Mouse (Mus musculus) thymus, adult 2 months (tissue): ENCODE data around the gene Bicral. TPM values are rescaled to one million over a fixed set of nuclear protein-coding genes. Genes with fewer than 3 reads are reported as not detected.
"Not testable (repeated sequence)": the region's sequence is repeated elsewhere in the genome, so short reads cannot be mapped to it uniquely, and the experiment has no call there.

ENCODE experiments used
- DNase-seq: peaks from one replicate; pipeline ENCODE4 v3.0.0; 2021
- H3K27ac ChIP-seq: fragments of 200-500 bp; 2 replicates; pipeline ENCODE4 v1.5.1; 2012; ENCODE audit warnings: low read length, control low read depth; ENCODE audit not compliant: control insufficient read depth, insufficient read depth
- H3K27me3 ChIP-seq: fragments of 200-500 bp; 2 replicates; pipeline ENCODE4 v1.6.1; 2012; ENCODE audit warnings: mild to moderate bottlenecking, low read length, moderate library complexity, mixed read lengths; ENCODE audit not compliant: control insufficient read depth, insufficient read depth
- H3K36me3 ChIP-seq: fragments of 200-500 bp; 2 replicates; pipeline ENCODE4 v1.6.1; 2012; ENCODE audit warnings: mild to moderate bottlenecking, low read length, moderate library complexity; ENCODE audit not compliant: control insufficient read depth, insufficient read depth
- H3K4me1 ChIP-seq: fragments of 200-500 bp; replicated peaks from 2 replicates; pipeline ENCODE4 v1.6.1; 2012; ENCODE audit warnings: low read length; ENCODE audit not compliant: control insufficient read depth, insufficient read depth
- H3K4me3 ChIP-seq: fragments of 200-500 bp; 2 replicates; pipeline ENCODE4 v1.5.1; 2012; ENCODE audit warnings: mild to moderate bottlenecking, low read length, control low read depth, moderate library complexity; ENCODE audit not compliant: control insufficient read depth, insufficient read depth
- CTCF ChIP-seq: fragments of 200-500 bp; IDR thresholded peaks from 2 replicates; pipeline ENCODE4 v1.5.1; 2012; ENCODE audit warnings: mild to moderate bottlenecking, control low read depth, low read length, moderate library complexity, borderline replicate concordance; ENCODE audit not compliant: control insufficient read depth, poor library complexity, insufficient read depth; ENCODE audit errors: extremely low read depth
- POLR2A ChIP-seq: fragments of 200-500 bp; IDR thresholded peaks from 2 replicates; pipeline ENCODE4 v1.6.1; 2012; ENCODE audit warnings: mild to moderate bottlenecking, low read length, control low read depth, moderate library complexity; ENCODE audit not compliant: control insufficient read depth, poor library complexity, insufficient read depth; ENCODE audit errors: extremely low read depth
- whole genome bisulfite sequencing: fragments of 180-500 bp; shearing (Covaris S2); methylation state at CpG from one replicate; pipeline ENCODE4 v1.1.7; 2018; 5-methylcytosine and 5-hydroxymethylcytosine counted together
- polyA plus RNA-seq: library from polyadenylated mRNA; depleted of rRNA; stranded (reverse); fragments of >200 nt; gene quantifications from 2 replicates; pipeline ENCODE4 v1.2.3, GENCODE M21; 2012

Gene Bicral
- polyA plus RNA-seq, 1 experiment, result 19.3 TPM

- 9% methylated on average over 6 of the region's 6 CpGs for WGBS
- peaks cover 26% of the 10 kb centered on the region for H3K4me1 ChIP-seq
- no peak overlapping the region for H3K4me3 ChIP-seq
- H3K27me3 ChIP-seq, result no peaks in the 10 kb centered on the region
- DNase-seq, result peak; percentile 19
- TF ChIP-seq CTCF (no peak), POLR2A (no peak)
- no peak overlapping the region; the same call in 1 of the 2 replicates for H3K27ac ChIP-seq
- no peaks in the 10 kb centered on the region for H3K36me3 ChIP-seq
Observed at GRCm38 (mm10) chr17:46852725-46853124, 5.6 kb downstream of the Bicral start.

DNA sequence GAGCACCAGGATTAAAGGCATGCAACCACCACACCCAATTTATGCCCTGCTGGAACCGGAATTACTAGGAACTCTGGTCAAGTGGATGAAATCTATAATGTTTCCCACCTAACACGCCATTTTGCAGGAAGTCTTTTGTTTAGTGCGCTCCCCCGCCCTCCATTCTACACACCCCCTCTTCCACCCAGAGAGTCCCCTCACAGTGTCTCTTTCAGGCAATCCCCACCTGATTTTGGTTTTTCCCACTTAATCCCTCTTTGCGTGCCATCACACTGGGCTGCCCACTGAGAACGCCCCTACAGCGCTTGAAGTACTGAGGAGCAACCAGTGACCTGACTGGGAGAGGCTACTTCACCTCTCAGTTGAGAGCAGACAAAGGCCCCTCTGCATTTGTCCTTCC lies 11.1 kb downstream of the Bicral start:
- H3K4me3 ChIP-seq, result no peak overlapping the region
- no peak overlapping the region for H3K27ac ChIP-seq
- H3K36me3 ChIP-seq, result no peaks in the 10 kb centered on the region
- TF ChIP-seq CTCF, result no peak
- TF ChIP-seq POLR2A, result no peak
- peaks cover 11% of the 10 kb centered on the region for H3K4me1 ChIP-seq
- DNase-seq, result no peak
- WGBS, result 97% methylated on average over 7 of the region's 7 CpGs
- H3K27me3 ChIP-seq, result no peaks in the 10 kb centered on the region

DNA sequence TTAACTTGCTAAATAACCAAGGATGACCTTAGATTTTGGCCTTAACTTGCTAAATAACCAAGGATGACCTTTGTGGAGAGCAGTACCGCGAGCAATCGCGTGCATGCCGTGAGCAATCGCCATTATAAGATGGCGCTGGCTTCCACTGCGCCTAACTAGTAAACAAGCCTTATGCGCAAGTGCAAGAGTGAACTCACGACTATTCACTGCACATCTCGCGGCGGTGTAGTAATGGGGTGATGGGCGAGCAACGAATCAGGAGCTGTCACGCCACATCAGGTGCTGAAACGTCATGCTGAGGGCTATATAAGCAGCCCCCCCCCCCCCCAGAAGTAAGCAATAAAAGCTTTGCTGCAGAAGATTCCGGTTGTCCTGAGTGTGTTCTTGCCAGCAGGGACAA lies 11.7 kb downstream of the Bicral start:
- not testable (repeated sequence) for H3K4me1 ChIP-seq, H3K27ac ChIP-seq, H3K27me3 ChIP-seq, H3K36me3 ChIP-seq, H3K4me3 ChIP-seq, DNase-seq
- 97% methylated on average over 18 of the region's 18 CpGs for WGBS

- Histone ChIP-seq H3K4me3 (no peak overlapping the region), H3K4me1 (peaks cover 9% of the 10 kb centered on the region), H3K27ac (no peak overlapping the region), H3K27me3 (no peaks in the 10 kb centered on the region), H3K36me3 (no peaks in the 10 kb centered on the region)
- no peak for TF ChIP-seq POLR2A
- no peak for TF ChIP-seq CTCF
- no peak for DNase-seq
- whole genome bisulfite sequencing, result 92% methylated on average over 12 of the region's 12 CpGs
Observed at GRCm38 (mm10) chr17:46845262-46845661, 13.0 kb downstream of the Bicral start.

DNA sequence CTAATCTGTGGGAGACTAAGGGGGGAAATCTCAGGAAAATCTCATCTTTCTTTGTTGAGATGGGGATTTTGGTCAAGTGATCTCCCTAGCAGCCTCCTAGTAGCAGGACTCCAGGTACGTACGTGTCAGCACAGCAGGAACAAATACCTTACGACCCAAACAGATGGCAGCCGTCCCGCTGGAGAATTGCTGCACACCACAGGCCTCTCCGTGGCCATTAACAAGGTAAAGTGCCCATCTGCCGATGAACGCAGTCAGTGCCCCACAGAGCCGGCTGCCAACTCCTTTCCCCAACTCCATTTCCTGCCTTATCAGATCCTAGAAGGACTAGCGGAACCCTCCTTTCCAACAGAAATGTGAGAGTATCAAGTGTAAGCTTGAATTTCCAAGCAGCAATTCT lies 13.5 kb downstream of the Bicral start:
- Histone ChIP-seq H3K36me3 (no peaks in the 10 kb centered on the region), H3K27me3 (no peaks in the 10 kb centered on the region), H3K27ac (no peak overlapping the region), H3K4me1 (peaks cover 9% of the 10 kb centered on the region), H3K4me3 (no peak overlapping the region)
- DNase-seq, result no peak
- 99% methylated on average over 10 of the region's 10 CpGs for WGBS
- no peak for TF ChIP-seq POLR2A
- TF ChIP-seq CTCF, result no peak

GRCm38 (mm10) chr17:46843716-46844115 lies 14.6 kb downstream of the Bicral start:
- Histone ChIP-seq H3K4me1 (peaks cover 9% of the 10 kb centered on the region), H3K36me3 (no peaks in the 10 kb centered on the region), H3K4me3 (no peak overlapping the region), H3K27ac (no peak overlapping the region), H3K27me3 (no peaks in the 10 kb centered on the region)
- TF ChIP-seq CTCF (no peak), POLR2A (no peak)
- 95% methylated on average over 7 of the region's 7 CpGs for WGBS
- no peak for DNase-seq

GRCm38 (mm10) chr17:46843022-46843421 lies 15.3 kb downstream of the Bicral start:
- Histone ChIP-seq H3K4me1 (peaks cover 5% of the 10 kb centered on the region), H3K27me3 (no peaks in the 10 kb centered on the region), H3K4me3 (no peak overlapping the region), H3K36me3 (no peaks in the 10 kb centered on the region), H3K27ac (no peak overlapping the region)
- DNase-seq, result no peak
- no peak for TF ChIP-seq CTCF
- no peak for TF ChIP-seq POLR2A
- 98% methylated on average over 2 of the region's 2 CpGs for WGBS
